Mouse (Mus musculus) cerebellum, postnatal 36 days (tissue): ENCODE results near the gene Mrps27.

Source experiments
- DNase-seq, 2 experiments: peaks; one replicate each; pipeline ENCODE4 v3.0.0; 2021 to 2022; ENCODE audit warnings: mixed read lengths in 2 of 2

Mrps27 gene

DNA sequence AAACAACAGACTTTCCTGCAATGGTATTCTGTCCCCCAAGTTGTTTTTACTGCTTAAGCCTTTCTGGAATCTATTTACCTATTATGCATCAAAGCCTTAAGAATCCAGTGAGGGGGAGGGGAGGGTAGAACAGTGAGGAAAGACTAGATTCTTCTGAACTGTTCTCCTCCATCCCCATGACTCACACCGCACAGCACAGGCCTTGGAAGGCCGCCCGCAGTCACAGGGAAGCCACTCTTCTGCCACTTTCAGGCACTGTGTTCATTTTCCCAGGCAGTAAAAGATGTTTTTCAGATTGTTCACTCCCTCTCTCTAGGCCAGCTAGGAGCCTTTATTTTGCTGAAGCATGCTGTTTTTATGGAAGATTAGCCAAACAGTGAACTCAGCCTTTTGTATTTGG lies 46.8 kb downstream of the Mrps27 start:
- DNase-seq = peak; percentile 74 to 76

DNA sequence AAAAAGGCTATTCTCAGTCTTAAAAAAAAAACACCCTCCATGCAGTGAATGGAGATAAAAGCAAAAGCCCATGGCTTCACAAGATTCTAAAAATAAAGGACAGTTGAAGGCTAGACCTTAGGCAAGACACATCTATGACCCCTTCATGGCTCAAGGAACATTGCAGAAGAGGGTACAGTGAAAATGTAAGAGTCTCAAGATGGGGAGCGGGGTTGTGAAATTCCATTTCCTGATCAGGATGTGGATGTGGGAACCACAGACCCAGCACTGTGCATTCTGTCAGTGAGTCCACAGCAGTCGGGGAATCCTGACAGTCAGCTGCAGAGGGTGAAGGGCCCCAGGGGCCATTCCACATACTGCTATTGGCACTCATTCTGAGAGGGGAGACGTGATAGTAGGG lies 48.5 kb downstream of the Mrps27 start:
- no peak for DNase-seq

GRCm38 (mm10) chr13:99394694-99395093 lies 50.1 kb downstream of the Mrps27 start:
- DNase-seq = no peak

GRCm38 (mm10) chr13:99395531-99395930 lies 50.9 kb downstream of the Mrps27 start:
- DNase-seq = no peak

GRCm38 (mm10) chr13:99397228-99397627 lies 52.6 kb downstream of the Mrps27 start:
- peak; percentile 73 to 79 for DNase-seq

GRCm38 (mm10) chr13:99398149-99398701 lies 53.6 kb downstream of the Mrps27 start:
- peak; percentile 61 for DNase-seq

DNA sequence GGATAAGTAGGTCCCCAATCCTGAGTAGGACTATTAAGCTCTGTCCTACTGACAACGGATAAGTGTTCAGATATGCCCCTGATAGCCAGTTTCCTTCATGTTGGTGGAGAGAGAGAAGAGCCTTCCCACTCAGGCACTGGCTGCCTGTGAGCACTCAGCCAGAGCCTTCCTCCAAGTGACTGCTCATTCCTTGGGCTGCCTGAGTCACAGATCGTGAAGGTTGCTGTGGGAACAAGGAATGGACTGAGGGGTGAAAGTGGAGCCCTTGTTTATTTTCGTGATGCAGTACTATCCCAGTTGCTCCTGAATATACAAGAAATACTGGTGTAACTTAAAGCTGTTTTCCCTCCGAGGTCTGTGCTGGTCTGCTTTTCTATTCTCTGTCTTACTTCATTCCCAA lies 54.8 kb downstream of the Mrps27 start:
- DNase-seq = no peak

DNA sequence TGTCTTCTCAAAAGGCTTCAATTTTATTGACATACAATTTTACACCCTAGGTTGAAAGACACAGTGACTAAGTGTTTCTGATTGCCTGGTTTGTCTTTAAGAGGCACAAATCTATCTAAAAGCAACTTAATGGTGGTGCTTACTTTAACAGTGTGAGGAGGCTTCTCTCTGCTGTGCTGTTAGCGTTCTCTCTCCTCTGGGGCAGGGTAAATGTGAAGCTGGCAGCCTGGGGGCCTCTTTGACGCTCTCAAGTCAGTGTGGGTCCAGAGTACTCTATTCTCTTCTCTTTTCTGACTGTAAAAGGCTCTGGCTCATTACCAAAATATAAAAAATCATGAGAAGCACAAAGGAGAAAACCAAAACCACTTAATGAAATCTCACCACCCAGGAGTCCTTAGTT lies 64.6 kb downstream of the Mrps27 start:
- no peak for DNase-seq

DNA sequence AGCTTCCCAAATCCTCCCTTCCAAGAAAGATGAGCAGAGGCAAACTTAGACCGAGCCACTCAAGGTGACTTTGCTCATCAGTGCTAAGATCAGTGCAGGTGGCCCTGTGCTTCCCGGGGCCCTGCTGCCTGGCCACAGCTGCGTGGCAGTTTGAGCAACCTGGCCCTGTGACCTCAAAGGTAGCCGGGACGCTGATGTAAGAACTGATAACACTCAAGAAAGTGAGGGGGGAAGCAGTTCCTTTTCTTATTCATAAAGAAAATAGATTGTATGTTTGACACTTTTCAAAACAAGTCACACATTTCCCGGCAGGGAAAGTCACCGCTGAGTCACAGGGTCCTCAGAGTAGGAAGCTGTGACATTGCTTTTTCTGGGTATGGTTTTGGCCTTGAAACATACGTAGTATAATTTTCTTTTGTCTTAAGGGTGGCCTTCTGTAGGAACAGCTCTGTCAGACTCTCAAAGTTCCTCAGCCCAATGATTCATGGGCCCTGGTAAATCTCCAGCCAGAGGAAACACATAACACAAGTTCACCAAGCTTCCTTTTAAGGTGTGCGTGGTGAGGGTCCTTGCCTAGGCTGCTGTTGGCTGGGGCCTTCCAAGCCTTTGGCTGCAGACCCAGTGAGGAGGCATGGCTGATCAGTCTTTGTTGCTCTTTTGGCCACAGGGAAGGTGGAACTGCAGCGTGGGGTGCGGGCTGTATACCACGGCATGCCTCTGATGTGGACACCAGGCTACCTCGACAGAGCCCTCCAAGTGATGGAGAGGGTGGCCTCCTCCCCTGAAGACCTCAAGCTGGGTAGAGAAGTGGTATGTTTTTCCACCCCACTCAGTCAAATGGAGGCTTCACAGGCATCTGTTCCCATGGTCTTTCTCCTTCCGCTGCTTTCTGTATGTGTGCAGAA lies 66.3 kb downstream of the Mrps27 start:
- DNase-seq = no peak

- peak; percentile 49 to 52 for DNase-seq
Measured at GRCm38 (mm10) chr13:99411761-99412160, 67.2 kb downstream of the Mrps27 start.

GRCm38 (mm10) chr13:99412477-99413080 lies 68.0 kb downstream of the Mrps27 start:
- DNase-seq = peak; percentile 72 to 75

DNA sequence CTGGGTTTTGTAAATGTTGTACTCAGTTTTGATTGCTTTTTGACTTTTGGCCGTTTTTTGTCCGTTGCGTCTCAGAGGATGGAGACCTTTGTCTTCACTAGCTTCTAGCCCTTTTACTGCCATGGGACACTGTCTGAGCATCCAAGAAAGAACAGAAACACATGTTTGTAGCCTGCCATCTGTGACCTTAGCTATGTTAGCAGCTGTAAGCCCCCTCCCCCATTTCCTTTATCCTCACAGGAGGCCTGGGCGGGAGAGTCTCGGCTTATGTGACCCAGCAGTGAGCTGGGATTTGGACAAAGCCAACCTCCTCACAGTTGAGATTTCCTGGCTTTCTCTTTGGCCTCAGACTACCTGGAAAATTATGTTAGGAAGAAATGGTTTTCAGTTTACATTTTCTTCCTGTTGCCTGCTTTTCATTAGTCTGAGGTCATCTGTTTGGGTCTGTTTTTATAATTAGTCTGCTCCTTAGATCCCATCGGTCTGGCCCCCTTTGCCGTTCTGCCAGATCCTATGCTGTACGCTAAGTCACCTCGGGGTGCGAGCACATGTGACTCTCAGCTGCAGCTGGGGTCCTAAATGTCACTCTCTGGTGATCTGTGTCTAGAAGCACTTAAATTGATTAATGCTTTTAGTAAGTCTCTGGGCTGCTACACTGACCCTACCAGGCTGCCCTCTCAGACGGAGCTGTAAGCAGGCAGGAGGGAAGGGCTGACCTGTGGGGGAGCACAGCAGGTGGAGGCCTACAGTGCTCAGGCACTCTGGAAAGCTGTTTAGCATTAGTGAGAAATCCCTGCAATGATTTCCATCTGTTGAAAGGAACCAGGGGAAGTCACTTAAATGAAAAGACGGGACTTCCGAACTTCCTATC lies 69.1 kb downstream of the Mrps27 start:
- DNase-seq = no peak

DNA sequence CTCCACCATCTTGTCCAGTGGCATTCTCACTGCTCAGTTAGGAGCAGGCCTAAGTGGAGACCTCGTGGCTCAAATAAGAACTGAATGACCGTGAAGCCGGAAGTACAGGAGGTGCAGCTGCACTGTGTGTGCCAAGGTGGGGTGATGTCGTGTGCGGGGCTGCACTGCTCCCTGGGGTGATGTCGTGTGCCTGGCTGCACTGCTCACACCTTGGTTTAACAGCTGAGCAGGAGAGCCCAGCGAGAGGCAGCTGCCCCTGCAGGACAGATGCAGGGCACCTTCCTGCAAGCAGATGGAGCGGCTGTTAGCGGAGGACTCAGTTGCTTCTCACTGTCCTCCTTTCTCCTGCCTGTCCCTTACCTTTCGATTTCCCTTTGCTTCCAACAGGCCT lies 69.8 kb downstream of the Mrps27 start:
- no peak for DNase-seq

- DNase-seq = no peak
Measured at GRCm38 (mm10) chr13:99416601-99417000, 72.0 kb downstream of the Mrps27 start.

- no peak for DNase-seq
Measured at GRCm38 (mm10) chr13:99423581-99423980, 79.0 kb downstream of the Mrps27 start.

DNA sequence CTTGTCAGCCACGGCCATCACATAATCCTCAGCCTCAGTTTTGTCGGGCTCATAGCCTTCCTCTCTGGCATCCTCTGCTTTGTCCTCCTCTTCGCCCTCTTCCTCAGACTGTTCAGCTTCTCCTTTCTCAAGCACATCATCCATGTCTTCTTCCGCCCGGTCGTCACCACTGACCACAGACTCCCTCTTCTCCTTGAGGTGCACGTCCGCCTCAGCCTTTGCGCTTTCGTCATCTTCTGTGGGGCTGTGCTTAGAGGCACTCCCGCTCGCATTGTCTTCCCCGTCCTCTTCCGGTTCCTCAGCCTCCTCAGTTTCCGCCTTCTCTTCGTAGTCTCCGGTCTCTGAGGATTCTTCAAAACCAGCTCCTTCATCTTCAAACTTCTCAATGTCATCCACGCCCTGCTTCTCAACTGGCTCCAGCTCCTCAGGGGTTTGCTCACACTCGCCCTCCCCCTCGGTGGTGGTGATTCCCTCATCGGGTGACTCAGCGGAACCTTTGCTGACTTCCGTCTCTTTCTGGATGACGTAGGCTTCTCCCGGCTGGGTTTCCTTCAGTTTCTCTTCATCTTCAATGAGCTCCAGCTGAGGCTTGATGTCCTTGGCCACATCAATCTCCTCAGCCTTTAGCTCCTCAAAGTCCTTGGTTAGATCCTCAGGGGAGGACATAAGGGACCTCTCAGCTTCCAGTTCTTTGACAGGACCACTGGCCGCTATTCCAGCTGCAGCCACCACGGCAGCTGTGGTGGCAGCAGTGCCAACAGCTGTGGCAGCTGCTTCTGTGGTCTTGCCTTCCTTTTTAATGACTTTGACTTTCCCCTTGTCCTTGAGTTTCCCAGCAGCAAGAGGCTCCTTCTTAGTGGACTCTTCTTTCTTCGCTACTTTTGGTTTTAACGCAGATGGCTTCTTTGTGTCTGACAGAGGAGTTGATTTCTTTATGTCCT lies 88.8 kb downstream of the Mrps27 start:
- DNase-seq = no peak

DNA sequence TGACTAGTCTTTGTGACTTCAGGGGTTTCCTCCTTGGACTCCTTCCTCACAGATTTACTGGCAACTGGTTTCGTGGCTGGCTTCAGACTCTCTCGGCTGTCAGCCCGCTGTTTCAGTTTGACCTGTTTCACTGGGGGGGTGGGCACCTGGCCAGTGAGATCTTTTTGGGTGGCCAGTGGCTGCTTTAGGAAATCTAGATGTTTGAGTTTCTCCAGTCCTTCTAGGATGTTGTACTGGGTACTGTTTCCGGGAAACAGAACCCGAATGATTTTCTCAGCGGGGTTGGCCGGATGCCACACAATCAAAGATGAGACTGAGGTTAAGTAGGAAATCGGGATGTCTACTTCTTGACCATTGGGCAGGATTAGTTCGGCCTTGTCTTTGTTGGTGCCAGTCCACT lies 89.9 kb downstream of the Mrps27 start:
- DNase-seq = peak; percentile 43 to 46

- no peak for DNase-seq
Measured at GRCm38 (mm10) chr13:99437051-99437450, 92.5 kb downstream of the Mrps27 start.

- no peak for DNase-seq
Measured at GRCm38 (mm10) chr13:99439357-99439756, 94.8 kb downstream of the Mrps27 start.

GRCm38 (mm10) chr13:99440228-99440627 lies 95.6 kb downstream of the Mrps27 start:
- DNase-seq = no peak

DNA sequence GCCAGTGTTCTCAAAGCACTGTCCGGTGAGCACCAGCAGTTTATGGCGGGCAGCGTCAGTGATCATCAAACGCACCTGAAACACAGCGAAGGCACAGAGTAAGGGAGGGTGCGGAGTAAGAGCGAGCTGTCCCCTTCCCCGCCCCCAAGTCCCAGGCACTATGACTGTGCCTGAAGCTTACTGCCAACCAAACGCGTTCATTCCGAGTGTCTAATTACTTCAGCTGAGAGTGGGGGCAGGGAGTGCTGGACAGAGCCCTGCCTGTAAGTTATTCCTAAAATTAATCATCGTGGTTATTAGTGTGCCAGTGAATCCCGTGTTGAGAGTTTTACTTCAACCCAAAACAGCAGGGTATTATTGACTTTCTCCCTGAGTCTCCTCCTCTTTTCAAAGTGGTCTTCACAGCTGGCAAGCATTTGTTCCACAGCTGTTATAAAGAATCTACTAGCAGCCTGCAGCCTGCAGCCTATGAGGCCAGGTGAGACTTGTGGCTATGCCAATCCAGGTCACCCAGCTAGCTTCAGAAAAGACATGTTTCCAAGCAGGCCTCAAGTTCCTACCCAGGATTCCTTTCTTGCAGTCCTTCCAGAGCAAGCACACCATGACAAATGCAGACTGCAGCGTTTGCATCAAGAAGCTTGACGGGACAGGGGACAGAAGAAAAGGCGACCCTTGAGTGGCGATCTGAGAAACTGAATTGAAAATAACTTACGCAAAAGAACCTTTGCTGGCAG lies 97.3 kb downstream of the Mrps27 start:
- no peak for DNase-seq
